Mouse (Mus musculus): ENCODE results near the gene Slc35f4. TPM values are rescaled to one million over a fixed set of nuclear protein-coding genes. Genes with fewer than 3 reads are reported as not detected.

The Slc35f4 gene
- polyA plus RNA-seq, 1 experiment from 2014 or later, result 0.36 TPM

- no peak overlapping the region for H3K4me3 ChIP-seq
- H3K4me1 ChIP-seq, result 0 out of 2 replicates have a peak, but pooled peaks cover 2% of the 10 kb centered on the region
- DNase-seq (ENCODE audit: low spot score), result no peak
- no peaks in the 10 kb centered on the region for H3K9me3 ChIP-seq (replicated peaks)
- H3K36me3 ChIP-seq, result no peaks in the 10 kb centered on the region
- 81% methylated on average over 3 of the region's 3 CpGs for WGBS
- H3K27ac ChIP-seq (replicated peaks), result no peak overlapping the region
- no peaks in the 10 kb centered on the region for H3K27me3 ChIP-seq (ENCODE audit: low read depth, poor library complexity, severe bottlenecking)
These were observed 65.0 kb downstream of the Slc35f4 start for GRCm38 (mm10) chr14:49460799-49461198.

- Histone ChIP-seq H3K36me3 (no peaks in the 10 kb centered on the region), H3K27me3 (ENCODE audit: low read depth, poor library complexity, severe bottlenecking) (no peaks in the 10 kb centered on the region), H3K4me1 (0 out of 2 replicates have a peak, but pooled peaks cover 2% of the 10 kb centered on the region), H3K27ac (replicated peaks) (no peak overlapping the region), H3K4me3 (no peak overlapping the region), H3K9me3 (replicated peaks) (no peaks in the 10 kb centered on the region)
- DNase-seq (ENCODE audit: low spot score), result no peak
- WGBS, result 90% methylated on average over 6 of the region's 6 CpGs
These were observed 71.4 kb downstream of the Slc35f4 start for GRCm38 (mm10) chr14:49454283-49454914.

GRCm38 (mm10) chr14:49453782-49454181, 72.1 kb downstream of the Slc35f4 start:
- WGBS, result 49% methylated on average over 3 of the region's 3 CpGs
- H3K27ac ChIP-seq (replicated peaks), result no peak overlapping the region
- no peaks in the 10 kb centered on the region for H3K9me3 ChIP-seq (replicated peaks)
- no peaks in the 10 kb centered on the region for H3K27me3 ChIP-seq (ENCODE audit: low read depth, poor library complexity, severe bottlenecking)
- H3K36me3 ChIP-seq, result no peaks in the 10 kb centered on the region
- 0 out of 2 replicates have a peak, but pooled peaks cover 2% of the 10 kb centered on the region for H3K4me1 ChIP-seq
- DNase-seq (ENCODE audit: low spot score), result no peak
- H3K4me3 ChIP-seq, result no peak overlapping the region

GRCm38 (mm10) chr14:49447669-49448068, 78.2 kb downstream of the Slc35f4 start:
- no peak for DNase-seq (ENCODE audit: low spot score)
- peaks cover 4% of the 10 kb centered on the region; the same call in 1 of the 2 replicates for H3K9me3 ChIP-seq (replicated peaks)
- H3K4me3 ChIP-seq, result no peak overlapping the region
- peaks cover 6% of the 10 kb centered on the region for H3K4me1 ChIP-seq
- H3K27me3 ChIP-seq (ENCODE audit: low read depth, poor library complexity, severe bottlenecking), result no peaks in the 10 kb centered on the region
- no peaks in the 10 kb centered on the region for H3K36me3 ChIP-seq
- 10% methylated on average over 7 of the region's 7 CpGs for WGBS
- H3K27ac ChIP-seq (replicated peaks), result no peak overlapping the region

GRCm38 (mm10) chr14:49446461-49446860, 79.4 kb downstream of the Slc35f4 start:
- Histone ChIP-seq H3K4me3 (no peak overlapping the region), H3K27ac (replicated peaks) (no peak overlapping the region), H3K27me3 (ENCODE audit: low read depth, poor library complexity, severe bottlenecking) (no peaks in the 10 kb centered on the region), H3K9me3 (replicated peaks) (peaks cover 4% of the 10 kb centered on the region; the same call in 1 of the 2 replicates), H3K4me1 (peaks cover 6% of the 10 kb centered on the region), H3K36me3 (no peaks in the 10 kb centered on the region)
- DNase-seq (ENCODE audit: low spot score), result no peak
- 32% methylated on average over 7 of the region's 7 CpGs for WGBS

GRCm38 (mm10) chr14:49436811-49437210, 89.0 kb downstream of the Slc35f4 start:
- Histone ChIP-seq H3K27ac (replicated peaks) (no peak overlapping the region), H3K27me3 (ENCODE audit: low read depth, poor library complexity, severe bottlenecking) (no peaks in the 10 kb centered on the region), H3K4me3 (no peak overlapping the region), H3K4me1 (no peaks in the 10 kb centered on the region), H3K36me3 (no peaks in the 10 kb centered on the region), H3K9me3 (replicated peaks) (no peaks in the 10 kb centered on the region; the same call in 1 of the 2 replicates)
- DNase-seq (ENCODE audit: low spot score), result no peak
- WGBS, result 87% methylated on average over 3 of the region's 3 CpGs

GRCm38 (mm10) chr14:49431821-49432220, 94.0 kb downstream of the Slc35f4 start:
- no peak for DNase-seq (ENCODE audit: low spot score)
- WGBS, result 76% methylated on average over 5 of the region's 5 CpGs

GRCm38 (mm10) chr14:49392482-49392881, 133.4 kb downstream of the Slc35f4 start:
- H3K4me3 ChIP-seq, result no peak overlapping the region
- no peaks in the 10 kb centered on the region for H3K36me3 ChIP-seq
- H3K27ac ChIP-seq (replicated peaks), result no peak overlapping the region
- WGBS, result 20% methylated on average over 1 of the region's 1 CpGs
- no peaks in the 10 kb centered on the region for H3K27me3 ChIP-seq (ENCODE audit: low read depth, poor library complexity, severe bottlenecking)
- no peaks in the 10 kb centered on the region for H3K4me1 ChIP-seq
- no peak for DNase-seq (ENCODE audit: low spot score)
- H3K9me3 ChIP-seq (replicated peaks), result no peaks in the 10 kb centered on the region

More at GRCm38 (mm10) chr14:49431821-49432220, 94.0 kb downstream of the Slc35f4 start:
- H3K27me3 ChIP-seq (ENCODE audit: low read depth, poor library complexity, severe bottlenecking), result no peaks in the 10 kb centered on the region
- H3K4me1 ChIP-seq, result peaks cover 6% of the 10 kb centered on the region; the same call in 1 of the 2 replicates
- no peaks in the 10 kb centered on the region for H3K36me3 ChIP-seq
- no peak overlapping the region for H3K4me3 ChIP-seq
- H3K9me3 ChIP-seq (replicated peaks), result no peaks in the 10 kb centered on the region; the same call in 1 of the 2 replicates
- H3K27ac ChIP-seq (replicated peaks), result no peak overlapping the region

- no peaks in the 10 kb centered on the region for H3K9me3 ChIP-seq (replicated peaks)
- H3K36me3 ChIP-seq, result no peaks in the 10 kb centered on the region
- no peaks in the 10 kb centered on the region for H3K4me1 ChIP-seq
- no peak overlapping the region for H3K4me3 ChIP-seq
- H3K27me3 ChIP-seq (ENCODE audit: low read depth, poor library complexity, severe bottlenecking), result no peaks in the 10 kb centered on the region
- WGBS, result 66% methylated on average over 2 of the region's 2 CpGs
- no peak for DNase-seq (ENCODE audit: low spot score)
- H3K27ac ChIP-seq (replicated peaks), result no peak overlapping the region
These were observed 163.7 kb downstream of the Slc35f4 start for GRCm38 (mm10) chr14:49362161-49362560.

- Histone ChIP-seq H3K36me3 (no peaks in the 10 kb centered on the region), H3K4me1 (no peaks in the 10 kb centered on the region), H3K4me3 (no peak overlapping the region), H3K27ac (replicated peaks) (no peak overlapping the region), H3K9me3 (replicated peaks) (no peaks in the 10 kb centered on the region), H3K27me3 (ENCODE audit: low read depth, poor library complexity, severe bottlenecking) (no peaks in the 10 kb centered on the region)
- DNase-seq (ENCODE audit: low spot score), result no peak
These were observed 170.3 kb downstream of the Slc35f4 start for GRCm38 (mm10) chr14:49355561-49355960.

GRCm38 (mm10) chr14:49348897-49349250, 177.0 kb downstream of the Slc35f4 start:
- H3K4me1 ChIP-seq, result no peaks in the 10 kb centered on the region
- no peak overlapping the region for H3K4me3 ChIP-seq
- no peak overlapping the region for H3K27ac ChIP-seq (replicated peaks)
- H3K9me3 ChIP-seq (replicated peaks), result no peaks in the 10 kb centered on the region
- 68% methylated on average over 1 of the region's 1 CpGs for WGBS
- no peaks in the 10 kb centered on the region for H3K36me3 ChIP-seq
- no peaks in the 10 kb centered on the region for H3K27me3 ChIP-seq (ENCODE audit: low read depth, poor library complexity, severe bottlenecking)
- DNase-seq (ENCODE audit: low spot score), result peak; percentile 61

GRCm38 (mm10) chr14:49348164-49348896, 177.5 kb downstream of the Slc35f4 start:
- no peaks in the 10 kb centered on the region for H3K4me1 ChIP-seq
- no peaks in the 10 kb centered on the region for H3K9me3 ChIP-seq (replicated peaks)
- H3K27me3 ChIP-seq (ENCODE audit: low read depth, poor library complexity, severe bottlenecking), result no peaks in the 10 kb centered on the region
- H3K36me3 ChIP-seq, result no peaks in the 10 kb centered on the region
- no peak for DNase-seq (ENCODE audit: low spot score)
- H3K4me3 ChIP-seq, result no peak overlapping the region
- H3K27ac ChIP-seq (replicated peaks), result no peak overlapping the region
- 70% methylated on average over 7 of the region's 7 CpGs for WGBS

GRCm38 (mm10) chr14:49345835-49346234, 180.0 kb downstream of the Slc35f4 start:
- Histone ChIP-seq H3K36me3 (no peaks in the 10 kb centered on the region), H3K27ac (replicated peaks) (no peak overlapping the region), H3K4me3 (no peak overlapping the region), H3K27me3 (ENCODE audit: low read depth, poor library complexity, severe bottlenecking) (no peaks in the 10 kb centered on the region), H3K9me3 (replicated peaks) (no peaks in the 10 kb centered on the region), H3K4me1 (no peaks in the 10 kb centered on the region)
- DNase-seq (ENCODE audit: low spot score), result no peak
- WGBS, result 91% methylated on average over 2 of the region's 2 CpGs
